Mouse (Mus musculus) liver, embryonic 11.5 days (tissue): ENCODE measurements around the gene Aven. TPM values are rescaled to one million over a fixed set of nuclear protein-coding genes. Genes with fewer than 3 reads are reported as not detected.

Experiments
- ATAC-seq: fragments of 200-750 bp; cut with Nextera tagmentation; replicated peaks from 2 replicates; pipeline ENCODE4 v1.8.0; 2017; ENCODE audit warnings: moderate number of reproducible peaks, mild to moderate bottlenecking, moderate TSS enrichment, moderate library complexity; ENCODE audit not compliant: low FRiP score
- DNase-seq: peaks from one replicate; pipeline ENCODE4 v3.0.0-alpha.2; 2017; ENCODE audit warnings: low spot score
- H3K27ac ChIP-seq: fragments of 300-500 bp; sonication (generic); 2 replicates; pipeline ENCODE4 v1.5.1; 2014; ENCODE audit warnings: mild to moderate bottlenecking, low read depth, low read length, control low read depth
- H3K27me3 ChIP-seq: fragments of 300-500 bp; sonication (generic); replicated peaks from 2 replicates; pipeline ENCODE4 v1.6.1; 2014; ENCODE audit warnings: low read length, mixed read lengths; ENCODE audit not compliant: control insufficient read depth, insufficient read depth
- H3K36me3 ChIP-seq: fragments of 300-500 bp; sonication (generic); 2 replicates; pipeline ENCODE4 v1.6.1; 2014; ENCODE audit warnings: mild to moderate bottlenecking, low read length, moderate library complexity, mixed read lengths; ENCODE audit not compliant: control insufficient read depth, insufficient read depth
- H3K4me1 ChIP-seq: fragments of 300-500 bp; sonication (generic); replicated peaks from 2 replicates; pipeline ENCODE4 v1.6.1; 2014; ENCODE audit warnings: low read length, mixed read lengths; ENCODE audit not compliant: control insufficient read depth, insufficient read depth
- H3K4me2 ChIP-seq: fragments of 300-500 bp; sonication (generic); 2 replicates; pipeline ENCODE4 v1.6.1; 2014; ENCODE audit warnings: mild to moderate bottlenecking, control low read depth, moderate library complexity
- H3K4me3 ChIP-seq: fragments of 300-500 bp; sonication (generic); 2 replicates; pipeline ENCODE4 v1.5.1; 2014; ENCODE audit warnings: low read depth, low read length, control low read depth
- H3K9ac ChIP-seq: fragments of 300-500 bp; sonication (generic); 2 replicates; pipeline ENCODE4 v1.6.1; 2014; ENCODE audit warnings: low read depth, low read length, control low read depth
- H3K9me3 ChIP-seq: fragments of 300-500 bp; sonication (generic); 2 replicates; pipeline ENCODE4 v1.6.1; 2016; ENCODE audit warnings: low read length, inconsistent platforms, mixed read lengths; ENCODE audit not compliant: control insufficient read depth
- WGBS: fragments of 180-500 bp; shearing (Covaris S2); extraction: QIAGEN DNeasy Blood & Tissue Kit; methylation state at CpG from one replicate; pipeline ENCODE4 v1.1.7; 2014; 5-methylcytosine and 5-hydroxymethylcytosine counted together
- polyA plus RNA-seq: library from polyadenylated mRNA; unstranded; fragments of >200 nt; fragmentation: Nextera tagmentation; extraction: Ambion mirVana; gene quantifications from 2 replicates; pipeline ENCODE4 v1.2.1, GENCODE M21; 2014

Aven gene
- polyA plus RNA-seq, 1 experiment from 2014 or later: 13.6 TPM

- DNase-seq (peak; percentile 98), ATAC-seq (peak; percentile 96)
- H3K4me2 ChIP-seq: peak within 1 kb of the TSS; percentile 77
- H3K4me3 ChIP-seq: peak within 1 kb of the TSS; percentile 74
- no peaks in the 10 kb centered on the region for H3K9me3 ChIP-seq
- no peaks in the 10 kb centered on the region; the same call in 1 of the 2 replicates for H3K4me1 ChIP-seq
- under 1% methylated on average over 49 of the region's 49 CpGs for WGBS
- no peaks in the 10 kb centered on the region for H3K27me3 ChIP-seq
- H3K36me3 ChIP-seq: peaks cover 2% of the 10 kb centered on the region
- peak within 1 kb of the TSS; percentile 89 for H3K9ac ChIP-seq
- peak within 1 kb of the TSS; percentile 71 for H3K27ac ChIP-seq
Observed at GRCm38 (mm10) chr2:112454862-112455564, 37.8 kb upstream of the Aven start, which contains the start of gene Emc7. Gene Emc7, plus strand, starts transcription at chr2:112454997.

GRCm38 (mm10) chr2:112460557-112460956, 32.2 kb upstream of the Aven start:
- ATAC-seq: no peak
- no peaks in the 10 kb centered on the region; the same call in 1 of the 2 replicates for H3K4me1 ChIP-seq
- H3K36me3 ChIP-seq: peaks cover 12% of the 10 kb centered on the region
- H3K27me3 ChIP-seq: no peaks in the 10 kb centered on the region
- 88% methylated on average over 3 of the region's 3 CpGs for WGBS
- H3K9ac ChIP-seq: no peak overlapping the region
- DNase-seq: no peak
- no peaks in the 10 kb centered on the region for H3K9me3 ChIP-seq
- no peak overlapping the region for H3K27ac ChIP-seq
- no peak overlapping the region for H3K4me3 ChIP-seq
- H3K4me2 ChIP-seq: no peak overlapping the region

GRCm38 (mm10) chr2:112469542-112469941, 23.2 kb upstream of the Aven start:
- Histone ChIP-seq H3K36me3 (peaks cover 11% of the 10 kb centered on the region; the same call in 1 of the 2 replicates), H3K27me3 (no peaks in the 10 kb centered on the region), H3K4me3 (no peak overlapping the region), H3K27ac (no peak overlapping the region), H3K4me1 (no peaks in the 10 kb centered on the region), H3K9ac (no peak overlapping the region), H3K4me2 (no peak overlapping the region), H3K9me3 (no peaks in the 10 kb centered on the region)
- DNase-seq: no peak
- ATAC-seq: no peak

GRCm38 (mm10) chr2:112470961-112471381, 21.8 kb upstream of the Aven start:
- 79% methylated on average over 5 of the region's 5 CpGs for WGBS
- Histone ChIP-seq H3K4me1 (no peaks in the 10 kb centered on the region), H3K27me3 (no peaks in the 10 kb centered on the region), H3K4me3 (no peak overlapping the region), H3K27ac (no peak overlapping the region), H3K36me3 (peaks cover 8% of the 10 kb centered on the region; the same call in 1 of the 2 replicates), H3K4me2 (no peak overlapping the region), H3K9ac (no peak overlapping the region), H3K9me3 (no peaks in the 10 kb centered on the region)
- DNase-seq (no peak), ATAC-seq (no peak)

GRCm38 (mm10) chr2:112472076-112472475, 20.7 kb upstream of the Aven start:
- ATAC-seq: no peak
- Histone ChIP-seq H3K4me3 (no peak overlapping the region), H3K9me3 (no peaks in the 10 kb centered on the region), H3K36me3 (peaks cover 5% of the 10 kb centered on the region; the same call in 1 of the 2 replicates), H3K9ac (no peak overlapping the region), H3K4me2 (no peak overlapping the region), H3K27ac (no peak overlapping the region), H3K4me1 (no peaks in the 10 kb centered on the region), H3K27me3 (no peaks in the 10 kb centered on the region)
- 84% methylated on average over 2 of the region's 2 CpGs for WGBS
- DNase-seq: no peak

- Histone ChIP-seq H3K36me3 (no peaks in the 10 kb centered on the region), H3K9me3 (no peaks in the 10 kb centered on the region), H3K27me3 (no peaks in the 10 kb centered on the region), H3K4me1 (no peaks in the 10 kb centered on the region), H3K4me3 (no peak overlapping the region), H3K9ac (no peak overlapping the region), H3K27ac (no peak overlapping the region), H3K4me2 (no peak overlapping the region)
- no peak for DNase-seq
- ATAC-seq: no peak
- 71% methylated on average over 5 of the region's 5 CpGs for WGBS
Observed at GRCm38 (mm10) chr2:112474997-112475724, 17.6 kb upstream of the Aven start.

- ATAC-seq: no peak
- Histone ChIP-seq H3K4me2 (no peak overlapping the region), H3K9me3 (no peaks in the 10 kb centered on the region), H3K4me3 (no peak overlapping the region), H3K4me1 (no peaks in the 10 kb centered on the region), H3K27ac (no peak overlapping the region), H3K36me3 (no peaks in the 10 kb centered on the region), H3K27me3 (no peaks in the 10 kb centered on the region), H3K9ac (no peak overlapping the region)
- no peak for DNase-seq
- WGBS: 69% methylated on average over 6 of the region's 6 CpGs
Observed at GRCm38 (mm10) chr2:112476554-112476953, 16.2 kb upstream of the Aven start.

DNA sequence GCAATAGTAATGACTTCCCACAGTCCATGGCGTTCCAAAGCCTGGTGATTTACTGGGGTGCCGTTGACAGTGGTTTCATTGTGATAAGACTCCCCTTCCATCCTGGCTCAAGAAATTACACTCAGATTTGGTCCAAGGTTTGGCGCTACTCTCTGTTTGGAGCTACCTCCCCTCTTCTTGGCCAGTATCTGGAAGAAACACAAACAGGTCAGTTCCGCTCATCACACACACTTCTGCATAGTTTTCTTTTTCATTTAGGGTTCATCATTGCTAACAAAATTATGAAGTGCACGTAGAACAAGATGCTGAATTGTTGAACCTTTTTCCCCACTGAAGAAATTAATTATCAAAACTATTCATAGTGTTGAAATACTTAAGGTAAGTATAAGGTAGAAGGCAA, 12.1 kb upstream of the Aven start, which contains the start of gene Chrm5:
Chrm5 (minus strand) TSS at position 101 of the 400 bp plus-strand sequence.
- no peak for DNase-seq
- H3K4me1 ChIP-seq: no peaks in the 10 kb centered on the region
- no peak within 1 kb of the TSS for H3K4me3 ChIP-seq
- WGBS: 88% methylated on average over 5 of the region's 5 CpGs
- H3K36me3 ChIP-seq: no peaks in the 10 kb centered on the region
- no peak within 1 kb of the TSS for H3K27ac ChIP-seq
- H3K9me3 ChIP-seq: no peaks in the 10 kb centered on the region
- no peak within 1 kb of the TSS for H3K9ac ChIP-seq
- H3K27me3 ChIP-seq: no peaks in the 10 kb centered on the region
- no peak within 1 kb of the TSS for H3K4me2 ChIP-seq
- ATAC-seq: no peak
